Mouse (Mus musculus): ENCODE results near the gene S100a3.
A peak's percentile ranks its signal among the peaks of the same experiment; 100 is the strongest.

DNA sequence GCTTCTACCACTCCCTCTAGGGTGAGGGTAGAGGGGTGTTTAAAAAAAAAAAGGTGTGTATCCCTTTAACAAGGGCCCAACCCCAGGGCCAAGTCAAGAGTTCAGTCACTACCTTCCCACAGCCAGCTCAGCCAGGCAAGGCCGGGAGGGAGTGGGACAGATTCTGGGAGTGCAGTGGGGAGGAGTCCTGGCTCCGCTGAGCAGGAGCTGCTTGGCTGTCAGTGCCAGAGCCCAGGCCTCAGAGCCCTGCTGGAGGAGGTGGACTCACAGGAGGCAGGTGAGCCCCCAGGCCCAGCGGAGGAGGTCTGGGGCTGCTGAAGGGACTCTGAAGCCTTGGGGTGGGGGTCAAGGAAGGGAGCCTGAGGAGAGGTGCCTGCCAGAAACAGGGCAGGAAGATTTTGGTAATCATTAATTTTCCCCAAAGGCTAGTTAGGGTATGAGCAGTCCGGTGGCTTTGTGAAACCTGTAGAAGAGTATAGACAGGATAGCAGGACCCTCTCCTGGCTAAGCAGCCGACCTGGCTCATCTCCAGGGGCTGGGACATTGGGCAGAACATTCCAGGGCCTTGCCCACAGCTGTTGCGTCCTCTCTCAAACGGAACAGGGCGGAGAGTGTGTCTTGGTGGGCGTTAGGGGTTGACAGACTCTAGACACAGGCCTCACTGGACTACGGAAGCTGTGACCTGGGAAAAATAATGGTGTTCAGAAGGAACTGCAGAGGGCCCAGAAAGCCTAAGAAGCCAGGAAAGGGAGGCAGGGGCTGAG, 23.1 kb upstream of the S100a3 start, which contains the start of gene S100a16:
- TF ChIP-seq POLR2A (IDR thresholded peaks at IDR 0.05; ENCODE audit: insufficient read length, low read depth) (peak; percentile 76), MYOD1 (IDR thresholded peaks at IDR 0.05; ENCODE audit: control insufficient read depth in 1 of 3, insufficient read length in 2 of 3, low read depth in 2 of 3) (peak; percentile 55 to 90 (median 83)), USF1 (IDR thresholded peaks at IDR 0.05; ENCODE audit: low read depth) (no peak), E2F4 (IDR thresholded peaks at IDR 0.05; ENCODE audit: insufficient read depth) (no peak), TCF12 (IDR thresholded peaks at IDR 0.05; ENCODE audit: insufficient read depth, poor library complexity, severe bottlenecking) (peak; percentile 27), MAX (IDR thresholded peaks at IDR 0.05; ENCODE audit: low read depth) (no peak), POLR2AphosphoS2 (IDR thresholded peaks at IDR 0.05; ENCODE audit: insufficient read length, low read depth) (peak; percentile 66), MYOG (IDR thresholded peaks at IDR 0.05; ENCODE audit: control insufficient read depth in 1 of 3, insufficient read depth in 1 of 3, insufficient read length in 2 of 3, low read depth in 2 of 3) (peak; percentile 45 to 90 (median 77))
